Mouse (Mus musculus) brown adipose tissue, adult 24 weeks (tissue): ENCODE measurements around the gene Ankle1. TPM values are rescaled to one million over a fixed set of nuclear protein-coding genes. Genes with fewer than 3 reads are reported as not detected.

Experiments
- H3K27ac ChIP-seq: fragments of 200-500 bp; replicated peaks from 2 replicates; pipeline ENCODE4 v1.5.1; 2012; ENCODE audit warnings: low read depth, mild to moderate bottlenecking, low read length
- H3K4me1 ChIP-seq: fragments of 200-500 bp; 2 replicates; pipeline ENCODE4 v1.6.1; 2012; ENCODE audit warnings: low read length, mixed read lengths; ENCODE audit not compliant: control insufficient read depth, insufficient read depth, insufficient read length
- H3K4me3 ChIP-seq: fragments of 200-500 bp; 2 replicates; pipeline ENCODE4 v1.5.1; 2012; ENCODE audit warnings: low read depth, mild to moderate bottlenecking, low read length, moderate library complexity; ENCODE audit not compliant: insufficient read depth
- polyA plus RNA-seq: library from polyadenylated mRNA; stranded (reverse); fragments of >200 nt; gene quantifications from 2 replicates; pipeline ENCODE4 v1.2.4, GENCODE M21; 2012; ENCODE audit not compliant: missing spikeins, insufficient read depth, insufficient read length

Gene Ankle1
- not detected in 2 replicates for polyA plus RNA-seq

DNA sequence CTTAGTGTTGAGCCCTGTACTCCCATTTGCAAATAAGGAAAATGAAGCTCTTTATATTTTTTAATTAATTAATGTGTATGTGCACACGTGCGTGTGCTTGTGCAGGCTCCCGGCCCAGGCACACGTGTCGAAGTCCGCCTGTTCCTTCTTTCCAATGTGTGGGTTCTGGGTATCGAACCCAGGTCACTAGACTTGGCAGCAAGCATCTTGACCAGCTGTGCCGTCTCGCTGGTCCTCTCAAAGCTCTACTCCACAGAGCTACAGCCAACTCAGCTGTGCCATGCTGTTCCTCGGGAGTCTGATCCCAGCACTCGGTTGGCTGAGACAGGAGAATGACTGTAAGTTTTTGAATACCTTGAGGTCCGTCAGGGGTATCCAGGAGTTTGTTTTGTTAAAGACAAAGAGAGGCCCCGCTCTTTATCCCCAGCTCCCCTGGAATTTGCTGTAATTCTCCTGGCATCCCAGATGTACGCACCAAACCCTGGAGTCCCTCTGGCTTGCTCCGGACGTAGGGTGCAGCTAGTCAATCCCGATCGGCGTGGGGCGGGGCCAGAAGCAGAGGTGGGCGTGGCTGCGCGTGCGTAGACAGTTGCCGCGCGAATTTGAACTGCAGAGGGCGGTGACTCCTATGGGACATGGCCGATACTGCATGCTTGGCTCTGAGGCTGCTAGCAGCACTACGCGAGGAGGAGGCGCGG is at the start of gene Ankle1:
Ankle1 (plus strand) TSS at position 610 of the 698 bp plus-strand sequence.
- Histone ChIP-seq H3K4me1 (no peaks in the 10 kb centered on the region; the same call in 1 of the 2 replicates), H3K4me3 (peak within 1 kb of the TSS; percentile 40), H3K27ac (no peak within 1 kb of the TSS)

DNA sequence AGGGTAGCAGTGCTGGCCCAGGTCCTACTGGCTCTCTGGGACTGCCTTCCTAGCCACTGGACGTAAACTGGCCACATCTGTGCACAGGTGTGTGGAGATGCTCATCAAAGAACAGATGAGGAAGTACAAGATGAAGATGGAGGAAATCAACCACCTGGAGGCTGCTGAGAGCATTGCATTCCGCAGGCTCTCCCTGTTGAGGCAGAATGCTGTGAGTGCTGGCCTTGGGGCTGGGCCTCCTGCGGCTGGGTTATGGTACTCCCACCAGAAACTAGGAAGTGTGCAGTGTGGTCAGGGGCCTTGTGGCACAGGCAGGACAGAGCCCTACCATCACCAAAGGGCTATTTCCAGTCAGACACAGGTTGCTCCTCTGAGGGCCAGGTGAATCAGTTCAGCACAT is 47.8 kb upstream of the Ankle1 start:
- Histone ChIP-seq H3K4me3 (no peak overlapping the region), H3K27ac (no peak overlapping the region), H3K4me1 (no peaks in the 10 kb centered on the region)

DNA sequence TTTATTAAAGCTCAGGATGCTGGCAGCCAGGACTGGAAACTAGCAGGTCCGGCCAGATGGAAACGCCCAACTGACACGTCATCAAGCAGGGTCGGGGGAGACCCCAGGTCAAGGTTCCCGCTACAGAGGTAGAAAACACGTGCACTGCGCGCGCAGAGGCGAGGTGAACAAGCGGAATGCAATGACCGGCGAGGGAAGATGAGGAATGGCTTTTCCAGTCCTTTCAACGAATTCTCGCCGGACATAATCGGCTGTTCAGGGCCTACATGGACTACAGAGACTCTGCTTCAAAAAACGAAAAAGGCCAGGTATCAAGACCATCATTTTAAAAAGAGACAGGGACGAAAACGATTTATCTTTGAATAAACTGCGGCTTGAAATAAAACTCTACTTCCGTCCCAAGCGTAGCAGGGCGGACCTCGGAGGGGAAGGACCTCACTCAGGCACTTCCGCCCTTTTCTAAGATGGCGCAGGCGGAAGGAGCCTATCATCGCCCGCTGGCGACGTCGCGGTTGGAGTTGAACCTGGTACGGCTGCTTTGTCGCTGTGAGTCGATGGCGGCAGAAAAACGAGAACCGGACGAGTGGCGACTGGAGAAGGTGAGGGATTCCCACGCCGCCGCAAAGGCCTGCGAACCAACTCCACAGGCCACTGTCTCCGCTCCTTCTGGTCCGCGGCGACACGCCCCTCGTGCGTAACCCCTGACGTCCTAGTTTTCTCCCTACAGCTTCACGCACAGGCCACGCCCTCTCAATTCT is 38.9 kb upstream of the Ankle1 start, which contains the start of gene Use1:
Use1 (plus strand) TSS at position 78 of the 758 bp plus-strand sequence.
- peak within 1 kb of the TSS; percentile 78 for H3K4me3 ChIP-seq
- H3K4me1 ChIP-seq, result peaks cover 3% of the 10 kb centered on the region; the same call in 1 of the 2 replicates
- H3K27ac ChIP-seq, result peak within 1 kb of the TSS; percentile 98

DNA sequence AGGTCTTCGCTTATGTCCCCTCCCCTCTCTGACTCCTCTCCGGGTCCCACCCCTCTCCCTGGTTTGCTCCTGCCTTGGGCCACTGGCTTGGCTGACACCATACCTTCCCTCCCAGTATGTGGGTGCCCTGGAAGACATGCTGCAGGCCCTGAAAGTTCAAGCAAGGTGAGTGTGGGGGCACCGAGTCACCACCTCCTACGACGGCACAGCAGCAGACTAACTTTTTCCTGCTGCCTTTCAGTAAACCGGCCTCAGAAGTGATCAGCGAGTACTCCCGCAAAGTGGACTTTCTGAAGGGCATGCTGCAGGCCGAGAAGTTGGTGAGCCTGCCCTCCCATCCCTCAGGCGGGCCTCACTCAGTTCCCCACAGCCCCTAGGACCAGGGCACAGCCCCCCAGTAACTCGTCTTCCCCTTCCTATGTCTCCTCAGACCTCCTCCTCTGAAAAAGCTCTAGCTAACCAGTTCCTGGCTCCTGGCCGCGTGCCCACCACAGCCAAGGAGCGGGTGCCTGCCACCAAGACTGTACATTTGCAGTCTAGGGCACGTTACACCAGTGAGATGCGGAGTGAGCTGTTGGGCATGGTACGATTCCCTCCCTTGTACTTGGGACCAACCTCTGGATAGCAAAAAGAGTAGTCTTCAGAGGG is 38.2 kb upstream of the Ankle1 start:
- Histone ChIP-seq H3K27ac (peak overlapping the region; percentile 70), H3K4me1 (peaks cover 3% of the 10 kb centered on the region; the same call in 1 of the 2 replicates), H3K4me3 (peak overlapping the region; percentile 78)

DNA sequence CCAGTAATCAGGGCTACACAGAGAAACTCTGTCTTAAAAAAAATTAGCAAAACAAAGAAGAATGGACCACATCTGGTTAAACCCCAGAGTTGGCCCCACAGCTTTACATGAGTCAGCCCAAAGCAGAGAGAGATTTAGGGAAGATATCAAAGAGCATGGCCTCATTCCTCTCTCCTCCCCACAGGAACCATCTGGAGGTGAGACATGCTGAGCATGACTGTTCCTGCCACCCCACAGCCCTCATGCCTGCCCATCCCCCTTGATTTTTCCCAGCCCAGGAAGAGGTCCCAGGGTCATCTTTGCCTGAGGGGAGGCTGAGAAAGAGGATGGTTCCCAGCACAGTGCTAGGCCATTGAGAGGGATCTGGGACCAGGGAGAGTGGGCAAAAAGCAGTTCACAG is 37.4 kb upstream of the Ankle1 start:
- Histone ChIP-seq H3K4me1 (peaks cover 3% of the 10 kb centered on the region; the same call in 1 of the 2 replicates), H3K4me3 (no peak overlapping the region), H3K27ac (peak overlapping the region; percentile 70; the same call in 1 of the 2 replicates)

GRCm38 (mm10) chr8:71369040-71369718 is 36.6 kb upstream of the Ankle1 start:
- H3K4me1 ChIP-seq, result peaks cover 3% of the 10 kb centered on the region; the same call in 1 of the 2 replicates
- H3K27ac ChIP-seq, result no peak overlapping the region
- no peak overlapping the region for H3K4me3 ChIP-seq

DNA sequence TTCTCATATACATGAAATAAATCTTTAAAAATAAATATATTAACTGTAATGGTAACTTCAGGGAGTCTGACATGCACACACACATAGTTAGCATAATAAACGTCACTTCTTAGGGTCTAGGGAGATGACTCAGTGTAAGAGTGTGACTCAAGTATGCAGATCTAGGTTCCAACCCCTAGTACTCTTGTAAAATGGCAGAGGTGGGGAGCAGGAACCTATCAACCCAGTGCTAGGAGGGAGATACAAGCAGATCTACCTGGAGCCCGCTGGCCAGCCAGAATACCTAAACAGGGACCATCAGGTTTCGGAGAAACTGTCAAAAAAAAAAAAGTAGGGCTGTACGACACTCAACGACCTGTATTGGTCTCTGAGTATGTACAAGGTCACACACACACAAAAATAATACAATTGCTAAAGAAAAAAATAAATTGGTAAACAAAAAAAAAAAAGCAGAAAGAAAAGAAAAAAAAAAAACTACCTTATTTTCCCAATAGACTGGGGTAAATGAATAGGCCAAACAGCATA is 35.0 kb upstream of the Ankle1 start:
- Histone ChIP-seq H3K27ac (peak overlapping the region; percentile 63; the same call in 1 of the 2 replicates), H3K4me3 (0 out of 2 replicates have a peak overlapping the region, but pooled peaks have one; percentile 11), H3K4me1 (peaks cover 8% of the 10 kb centered on the region; the same call in 1 of the 2 replicates)

GRCm38 (mm10) chr8:71371236-71371848 is 34.5 kb upstream of the Ankle1 start, which contains the start of gene Ocel1:
TSS of gene Ocel1 (plus strand) at chr8:71371298.
- Histone ChIP-seq H3K4me3 (peak within 1 kb of the TSS; percentile 96), H3K4me1 (peaks cover 8% of the 10 kb centered on the region; the same call in 1 of the 2 replicates), H3K27ac (peak within 1 kb of the TSS; percentile 98)

DNA sequence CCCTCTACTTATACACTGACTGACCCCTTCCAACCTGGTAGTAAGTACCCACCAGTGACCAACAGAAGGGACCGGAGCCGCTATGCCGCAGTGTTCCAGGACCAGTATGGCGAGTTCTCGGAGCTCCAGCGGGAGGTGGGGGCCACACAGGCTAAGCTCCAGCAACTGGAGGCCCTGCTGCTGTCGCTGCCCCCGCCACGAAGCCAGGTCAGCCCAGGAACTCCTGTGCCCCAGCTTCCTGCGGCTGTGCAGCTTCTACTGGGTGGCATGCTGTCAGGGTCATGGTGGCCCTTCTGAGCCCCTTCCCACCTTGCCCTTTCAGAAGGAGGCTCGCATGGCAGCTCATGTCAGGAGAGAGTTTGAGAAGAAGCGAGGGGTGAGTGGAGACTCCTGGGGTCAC is 33.4 kb upstream of the Ankle1 start:
- Histone ChIP-seq H3K4me1 (peaks cover 8% of the 10 kb centered on the region; the same call in 1 of the 2 replicates), H3K4me3 (no peak overlapping the region), H3K27ac (no peak overlapping the region)

GRCm38 (mm10) chr8:71373000-71373399 is 32.8 kb upstream of the Ankle1 start:
- Histone ChIP-seq H3K27ac (no peak overlapping the region), H3K4me1 (peaks cover 6% of the 10 kb centered on the region; the same call in 1 of the 2 replicates), H3K4me3 (no peak overlapping the region)

DNA sequence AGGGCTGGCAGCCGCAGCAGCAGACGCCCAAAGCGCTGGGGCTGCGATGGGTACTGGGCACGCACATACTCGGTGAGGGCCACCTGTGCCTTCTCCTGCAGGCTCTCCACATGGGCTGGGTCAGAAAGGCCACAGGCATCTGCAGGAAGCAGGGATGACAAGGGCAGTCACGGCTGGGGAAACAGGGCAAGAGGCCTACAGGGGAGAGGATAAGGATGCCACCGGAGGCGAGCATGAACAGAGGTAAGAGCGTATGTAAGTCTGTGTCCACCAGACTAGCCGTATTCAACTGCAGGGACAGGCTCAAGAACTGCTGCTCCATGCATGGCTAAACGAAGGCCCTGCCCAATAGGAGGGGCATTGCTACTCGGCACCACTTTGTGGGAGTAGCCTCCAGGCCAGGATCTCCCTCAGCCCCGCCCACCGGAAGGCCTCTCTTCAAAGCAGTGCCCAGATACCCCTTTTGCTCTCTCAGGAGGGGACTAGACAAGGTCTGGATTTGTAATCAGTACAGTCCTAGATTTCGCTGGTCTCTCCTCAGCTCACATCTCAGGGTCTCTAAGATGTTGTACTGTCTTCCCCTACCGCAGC is 31.1 kb upstream of the Ankle1 start:
- Histone ChIP-seq H3K4me3 (no peak overlapping the region), H3K27ac (no peak overlapping the region), H3K4me1 (peaks cover 17% of the 10 kb centered on the region)

DNA sequence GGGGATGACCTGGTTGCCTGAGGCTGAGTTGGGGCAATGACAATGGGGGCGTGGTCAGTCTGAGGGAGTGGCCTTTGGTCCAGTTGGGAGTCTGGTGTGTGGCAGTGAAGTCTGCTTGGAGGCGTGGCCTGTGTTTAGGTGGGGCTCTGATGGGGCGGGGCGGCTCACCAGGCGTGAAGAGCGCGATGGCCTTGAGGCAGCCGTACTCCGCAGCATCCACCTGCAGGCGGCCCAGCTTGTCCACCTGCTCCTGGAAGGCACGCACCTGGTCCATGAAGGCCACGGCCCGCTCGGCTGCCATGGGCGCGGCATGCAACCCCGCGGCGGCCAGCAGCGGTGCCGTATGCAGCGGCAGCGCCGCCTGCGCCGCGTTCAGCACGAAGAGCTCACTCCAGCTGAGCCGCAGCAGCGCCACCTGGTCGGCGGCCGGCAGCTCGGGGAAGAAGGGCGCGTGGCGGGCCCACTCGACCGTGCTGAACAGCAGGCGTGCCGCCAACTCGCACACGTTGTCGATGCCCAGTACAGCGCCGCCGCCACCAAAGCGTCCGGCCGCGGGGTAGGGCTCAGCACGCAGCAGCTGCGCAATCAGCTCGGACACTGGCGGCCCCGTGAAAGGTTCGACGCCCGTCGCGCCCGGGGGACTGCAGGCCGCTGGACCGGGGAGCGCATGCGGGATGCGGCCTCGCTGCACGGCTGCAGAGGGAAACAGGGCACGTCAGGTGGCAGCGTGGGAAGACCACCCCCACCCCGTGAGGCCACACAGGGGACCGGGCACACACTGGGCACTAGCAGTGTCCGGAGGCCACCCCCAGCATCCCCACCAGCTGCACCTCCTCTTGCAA is 30.0 kb upstream of the Ankle1 start:
- no peak overlapping the region for H3K27ac ChIP-seq
- peaks cover 20% of the 10 kb centered on the region for H3K4me1 ChIP-seq
- H3K4me3 ChIP-seq, result peak overlapping the region; percentile 15; the same call in 1 of the 2 replicates
